Mouse (Mus musculus): Measurements from ENCODE around the gene Nphp4.

DNA sequence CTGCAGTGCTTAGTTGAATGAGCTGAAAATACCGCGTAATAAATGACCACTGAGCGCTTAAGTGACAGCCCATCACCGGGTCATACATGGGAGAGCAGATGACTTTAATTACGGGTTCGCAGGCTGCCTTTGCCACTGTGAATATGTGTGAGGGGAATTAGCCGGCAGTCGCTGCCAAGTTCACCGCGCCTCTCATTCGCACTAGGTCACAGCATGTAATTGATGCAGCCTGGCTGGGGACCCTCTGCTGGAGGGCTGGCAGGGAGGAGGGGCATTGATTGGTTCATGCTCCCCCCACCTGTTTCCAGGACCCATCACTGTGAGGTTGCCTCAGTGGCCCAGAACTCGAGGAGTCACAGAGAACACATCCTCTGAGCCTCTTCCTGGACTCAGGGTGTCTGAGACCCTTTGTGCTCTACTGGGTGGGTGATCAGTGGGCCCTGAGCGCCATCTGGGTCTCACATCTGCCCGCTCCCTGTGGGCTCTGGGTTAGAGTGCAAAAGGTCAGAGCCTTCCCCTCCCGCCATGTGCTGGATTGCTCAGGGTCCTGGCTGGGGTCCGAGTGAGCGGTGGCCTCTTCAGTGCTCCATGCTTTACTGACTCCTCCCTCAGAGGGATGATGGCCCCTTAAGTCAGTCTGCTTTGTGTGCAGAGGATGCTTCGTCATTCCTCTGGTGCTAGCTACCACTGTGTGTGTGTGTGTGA is 35.9 kb downstream of the Nphp4 start:
- TF ChIP-seq POLR2A (IDR thresholded peaks at IDR 0.05; ENCODE audit: extremely low read depth, insufficient read depth, low read length) (no peak), CTCF (IDR thresholded peaks at IDR 0.05; ENCODE audit: extremely low read depth, insufficient read depth, low read length) (no peak)
